Mouse (Mus musculus) cortical plate, adult 2 months (tissue): ENCODE data around the gene Lrrc58. TPM values are rescaled to one million over a fixed set of nuclear protein-coding genes. Genes with fewer than 3 reads are reported as not detected.

Experiments used
- H3K27ac ChIP-seq: fragments of 200-500 bp; 2 replicates; pipeline ENCODE4 v1.5.1; 2012; ENCODE audit warnings: low read length, control low read depth, inconsistent platforms; ENCODE audit not compliant: insufficient read depth
- H3K4me1 ChIP-seq: fragments of 200-500 bp; 2 replicates; pipeline ENCODE4 v1.6.1; 2011; ENCODE audit warnings: low read length; ENCODE audit not compliant: control insufficient read depth, insufficient read depth
- H3K4me3 ChIP-seq: fragments of 200-500 bp; 2 replicates; pipeline ENCODE4 v1.5.1; 2011; ENCODE audit warnings: mild to moderate bottlenecking, low read length, control low read depth; ENCODE audit not compliant: insufficient read depth
- CTCF ChIP-seq: fragments of 200-500 bp; IDR thresholded peaks from 2 replicates; pipeline ENCODE4 v1.5.1; 2011; ENCODE audit warnings: mild to moderate bottlenecking, control low read depth, low read length; ENCODE audit not compliant: insufficient read depth; ENCODE audit errors: extremely low read depth
- POLR2A ChIP-seq: fragments of 200-500 bp; IDR thresholded peaks from 2 replicates; pipeline ENCODE4 v1.6.1; 2011; ENCODE audit warnings: mild to moderate bottlenecking, low read length, control low read depth; ENCODE audit not compliant: insufficient read depth; ENCODE audit errors: extremely low read depth
- polyA plus RNA-seq: library from polyadenylated mRNA; depleted of rRNA; stranded (reverse); fragments of >200 nt; gene quantifications from 2 replicates; pipeline ENCODE4 v1.2.3, GENCODE M21; 2012

Lrrc58 gene
- polyA plus RNA-seq, 1 experiment, result 40.7 TPM

DNA sequence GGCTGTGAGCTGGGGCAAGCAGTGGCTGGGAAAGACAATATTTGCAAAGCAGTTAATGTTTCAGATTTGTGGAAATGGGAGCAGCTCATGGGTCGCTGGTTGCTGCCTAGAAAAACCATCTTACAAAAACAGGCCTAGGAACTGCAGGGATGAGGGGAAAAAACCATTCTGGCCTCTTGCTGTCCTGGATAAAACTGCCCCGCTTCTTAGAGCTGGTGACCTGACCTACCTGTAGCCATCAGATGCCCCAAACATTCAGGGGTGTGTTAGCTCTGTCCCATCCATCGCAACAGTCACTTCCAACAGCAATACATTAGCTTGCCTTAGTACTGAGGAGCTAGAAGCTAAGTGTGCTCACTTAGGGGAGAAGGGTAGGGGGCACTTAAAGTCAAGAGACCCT, 20.8 kb downstream of the Lrrc58 start:
- Histone ChIP-seq H3K4me1 (no peaks in the 10 kb centered on the region), H3K4me3 (no peak overlapping the region), H3K27ac (no peak overlapping the region)
- TF ChIP-seq CTCF (no peak), POLR2A (no peak)

DNA sequence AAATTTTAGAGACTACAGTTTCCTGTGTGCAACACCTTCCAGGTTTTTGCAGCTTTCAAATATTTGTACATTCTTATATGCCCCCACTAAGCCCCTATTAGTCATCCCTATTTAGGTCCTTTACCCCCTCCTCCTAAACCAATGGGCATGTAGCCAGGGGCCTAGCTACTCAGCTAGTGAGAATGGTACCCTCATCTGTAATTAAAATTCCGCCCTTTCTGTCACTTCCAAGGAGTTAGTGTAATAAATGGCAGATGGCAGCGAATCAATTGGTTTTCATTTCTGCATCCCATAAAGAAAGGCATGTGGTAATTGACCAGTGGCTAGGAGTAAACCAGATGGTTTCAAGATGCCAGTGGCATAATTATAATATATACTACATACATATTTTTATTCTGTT, 24.5 kb downstream of the Lrrc58 start:
- TF ChIP-seq POLR2A, result no peak
- no peak for TF ChIP-seq CTCF
- Histone ChIP-seq H3K4me1 (no peaks in the 10 kb centered on the region), H3K27ac (no peak overlapping the region), H3K4me3 (no peak overlapping the region)

DNA sequence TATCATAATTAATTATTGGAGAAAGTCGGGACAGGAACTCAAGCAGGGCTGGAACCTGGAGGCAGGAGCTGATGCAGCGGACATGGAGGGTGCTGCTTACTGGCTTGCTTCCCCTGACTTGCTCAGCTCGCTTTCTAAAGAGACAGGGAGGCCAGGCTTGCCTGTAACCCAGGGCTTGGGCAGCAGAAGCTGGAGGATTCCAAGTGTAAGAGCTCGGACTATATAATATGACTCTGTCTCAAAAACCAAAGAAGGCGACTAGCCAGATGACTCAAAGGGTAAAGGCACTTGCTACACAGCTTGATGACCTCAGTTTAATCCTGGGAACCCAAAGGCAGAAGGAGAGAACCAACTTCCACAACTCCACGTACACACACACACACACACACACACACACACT, 25.2 kb downstream of the Lrrc58 start:
- TF ChIP-seq POLR2A (no peak), CTCF (no peak)
- no peaks in the 10 kb centered on the region for H3K4me1 ChIP-seq
- H3K27ac ChIP-seq, result no peak overlapping the region
- H3K4me3 ChIP-seq, result no peak overlapping the region

DNA sequence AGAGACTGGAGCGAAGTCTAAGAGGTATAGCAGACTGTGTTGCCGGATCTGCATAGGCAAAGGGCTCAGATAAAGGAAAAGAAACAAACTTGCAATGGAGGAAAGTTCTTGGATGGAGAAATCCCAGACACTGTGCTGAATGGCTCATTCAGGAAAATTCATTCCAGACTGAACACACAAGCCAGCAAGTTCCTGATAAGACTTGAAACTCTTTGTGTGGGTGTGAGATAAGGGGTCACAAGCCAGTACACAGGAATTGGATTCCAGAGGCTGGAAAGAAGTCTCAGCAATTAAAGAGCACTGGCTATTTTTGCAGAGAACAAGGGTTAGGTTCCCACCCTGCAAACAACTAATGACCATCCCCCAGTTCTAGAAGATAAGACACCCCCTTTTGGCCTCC, 25.8 kb downstream of the Lrrc58 start:
- no peak overlapping the region for H3K27ac ChIP-seq
- no peak overlapping the region for H3K4me3 ChIP-seq
- no peak for TF ChIP-seq CTCF
- no peak for TF ChIP-seq POLR2A
- H3K4me1 ChIP-seq, result no peaks in the 10 kb centered on the region

DNA sequence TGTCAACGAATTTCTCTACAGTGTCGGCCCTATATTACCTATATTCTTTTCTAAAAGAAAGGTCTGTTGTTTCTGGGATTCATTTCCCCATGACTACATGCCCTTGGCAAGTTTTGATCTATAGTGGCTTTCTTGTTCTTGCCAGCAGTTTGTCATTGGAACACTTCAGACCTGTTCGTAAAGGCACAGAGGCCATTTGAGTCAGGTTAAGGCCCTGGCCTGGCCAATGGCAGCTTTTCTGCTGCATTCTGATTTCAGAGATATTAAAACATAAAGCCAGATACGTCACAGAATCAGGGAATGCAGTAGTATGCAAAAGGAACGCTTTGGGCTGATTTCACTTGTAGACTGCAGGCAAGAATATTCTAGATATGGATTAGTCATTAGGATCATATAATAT, 30.6 kb downstream of the Lrrc58 start:
- TF ChIP-seq POLR2A (no peak), CTCF (no peak)
- Histone ChIP-seq H3K4me3 (no peak overlapping the region), H3K27ac (no peak overlapping the region), H3K4me1 (no peaks in the 10 kb centered on the region)

DNA sequence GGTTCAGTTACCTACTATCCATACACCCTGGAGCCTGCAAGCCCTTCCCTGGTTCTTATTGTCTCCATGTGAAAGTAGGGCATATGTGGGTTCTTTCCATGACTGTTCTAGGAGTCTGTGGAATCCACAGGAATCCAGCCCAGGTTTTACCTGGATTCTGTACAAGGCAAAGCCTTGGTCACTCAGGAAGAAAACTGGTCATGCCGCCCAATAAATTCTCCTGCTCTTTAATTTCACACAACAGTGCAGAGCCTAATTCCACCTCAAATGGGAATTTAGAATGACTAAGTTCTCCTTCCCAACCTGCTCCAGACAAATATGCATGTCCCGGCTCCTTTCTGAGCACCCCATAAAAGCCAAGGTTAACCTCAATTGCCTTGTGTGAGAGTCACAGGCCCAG, 31.2 kb downstream of the Lrrc58 start:
- TF ChIP-seq POLR2A, result no peak
- no peak for TF ChIP-seq CTCF
- H3K4me1 ChIP-seq, result no peaks in the 10 kb centered on the region
- no peak overlapping the region for H3K27ac ChIP-seq
- H3K4me3 ChIP-seq, result no peak overlapping the region

DNA sequence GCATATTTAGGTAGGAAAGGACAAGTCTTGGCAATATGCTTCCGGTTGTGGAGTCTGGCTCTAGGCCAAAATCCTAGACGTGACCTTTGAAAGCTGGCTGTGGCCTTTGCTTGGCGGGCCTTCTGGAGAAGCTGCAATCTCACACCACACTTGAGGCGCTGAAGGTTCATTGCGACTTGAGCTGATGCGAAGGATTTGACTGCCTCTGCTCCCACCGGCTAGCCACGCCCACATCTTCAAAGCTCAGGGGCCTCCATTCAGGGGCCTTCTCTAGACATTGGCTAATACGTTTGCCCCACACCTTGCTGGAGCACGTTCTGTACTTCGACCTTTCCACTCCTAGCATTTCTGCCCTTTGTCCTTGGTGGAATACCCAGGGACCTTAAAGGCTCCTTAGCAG, 33.1 kb downstream of the Lrrc58 start:
- no peak for TF ChIP-seq POLR2A
- H3K27ac ChIP-seq, result no peak overlapping the region

DNA sequence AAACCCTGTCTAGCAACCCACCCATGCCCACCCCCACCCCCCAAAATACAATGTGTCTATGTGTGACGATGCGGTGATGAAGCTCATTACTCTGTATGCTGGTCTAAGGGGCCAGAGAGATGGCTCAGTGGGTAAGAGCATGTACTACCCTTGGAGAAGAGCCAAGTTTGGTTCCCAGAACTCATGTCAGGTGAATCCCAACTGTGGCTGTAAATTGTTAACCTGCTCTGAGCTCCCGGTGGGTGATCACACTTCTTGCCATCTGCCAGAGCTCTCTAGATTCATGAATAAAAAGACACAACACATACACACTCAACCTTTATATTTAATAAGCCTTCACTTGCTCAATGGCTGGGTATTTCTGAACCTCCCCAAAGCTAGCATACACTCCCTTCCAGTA, 38.3 kb downstream of the Lrrc58 start:
- H3K4me1 ChIP-seq, result no peaks in the 10 kb centered on the region
- H3K27ac ChIP-seq, result no peak overlapping the region
- no peak for TF ChIP-seq POLR2A
- TF ChIP-seq CTCF, result no peak
- no peak overlapping the region for H3K4me3 ChIP-seq

More for the DNA sequence above, 33.1 kb downstream of the Lrrc58 start:
- no peak overlapping the region for H3K4me3 ChIP-seq
- no peaks in the 10 kb centered on the region for H3K4me1 ChIP-seq

DNA sequence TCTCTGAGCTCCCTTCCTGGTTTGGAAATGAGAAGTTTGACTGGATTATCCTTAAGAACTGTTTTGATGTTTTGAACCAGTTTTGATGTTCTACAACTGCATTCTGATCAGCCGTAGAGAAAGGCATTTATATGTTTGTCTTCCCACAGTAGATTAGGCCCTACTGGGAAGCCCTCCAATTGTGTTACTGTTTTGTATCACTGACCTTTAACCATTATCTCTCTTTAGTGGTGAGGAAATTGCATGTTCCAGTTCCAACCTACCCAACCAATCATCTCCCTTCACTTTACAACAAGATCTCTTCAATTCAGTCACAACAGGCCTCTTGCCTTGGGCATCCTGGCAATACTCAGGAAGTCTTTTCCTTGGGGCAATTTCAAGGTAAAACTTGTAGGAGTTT, 42.9 kb downstream of the Lrrc58 start:
- TF ChIP-seq CTCF (no peak), POLR2A (no peak)
- H3K4me3 ChIP-seq, result no peak overlapping the region
- no peaks in the 10 kb centered on the region for H3K4me1 ChIP-seq
- H3K27ac ChIP-seq, result no peak overlapping the region

DNA sequence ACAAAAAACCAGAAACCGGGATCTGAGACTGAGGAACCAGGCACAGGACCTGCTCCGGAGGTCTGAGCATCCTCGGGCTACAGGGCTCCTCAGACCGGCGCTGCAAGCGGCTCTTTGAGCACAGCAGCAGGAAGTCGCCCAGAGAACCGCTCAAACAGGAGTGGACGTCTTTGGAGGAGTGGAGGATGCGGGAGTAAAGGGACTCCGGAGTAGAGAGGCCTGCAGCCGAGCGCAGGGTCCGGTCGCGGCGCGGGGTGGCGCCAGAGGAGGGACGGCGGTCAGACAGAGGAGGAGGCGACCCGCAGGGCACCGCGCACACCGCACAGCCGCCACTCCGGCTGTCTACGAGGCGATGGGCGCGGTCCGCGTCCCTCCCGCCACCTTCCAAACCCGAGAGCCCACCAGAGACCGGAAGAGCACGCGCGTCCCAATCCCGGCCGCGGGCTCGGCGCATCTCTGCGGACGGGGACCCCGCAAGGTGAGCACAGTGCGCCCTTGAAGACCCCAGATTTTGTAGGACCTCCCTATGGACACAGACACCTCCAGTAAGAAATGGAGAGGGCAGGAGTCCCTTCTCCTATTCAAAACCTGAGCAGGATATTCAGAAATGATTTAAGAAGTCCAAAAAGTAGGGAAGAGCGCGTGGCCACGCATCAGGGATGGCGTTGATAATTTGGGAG, 48.1 kb downstream of the Lrrc58 start, which contains the start of gene Gpr156:
Gpr156 (plus strand) TSS at position 359 of the 680 bp plus-strand sequence.
- TF ChIP-seq CTCF (no peak), POLR2A (no peak)
- Histone ChIP-seq H3K27ac (no peak within 1 kb of the TSS), H3K4me3 (peak within 1 kb of the TSS; percentile 43), H3K4me1 (no peaks in the 10 kb centered on the region; the same call in 1 of the 2 replicates)

DNA sequence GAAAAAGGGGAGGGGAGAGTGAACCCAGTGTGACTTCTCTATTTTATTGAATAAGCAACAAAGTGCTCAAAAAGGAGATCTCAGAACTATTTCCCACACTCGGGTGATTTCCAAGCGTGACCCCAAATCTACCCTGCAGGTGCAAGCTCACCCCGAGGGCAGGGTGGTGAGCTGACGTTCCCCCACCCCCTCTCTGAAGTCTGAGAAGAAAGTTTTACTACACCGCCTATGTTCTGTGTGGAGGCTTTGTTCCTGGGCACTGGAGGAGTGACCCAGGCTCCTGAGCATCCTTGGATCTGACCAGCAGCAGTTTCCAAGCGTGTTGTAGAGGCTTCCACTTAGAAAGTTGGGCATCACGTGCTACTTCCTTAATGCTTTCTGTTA, 48.6 kb downstream of the Lrrc58 start:
- TF ChIP-seq CTCF (no peak), POLR2A (no peak)
- Histone ChIP-seq H3K4me1 (no peaks in the 10 kb centered on the region; the same call in 1 of the 2 replicates), H3K4me3 (peak overlapping the region; percentile 43; the same call in 1 of the 2 replicates), H3K27ac (no peak overlapping the region)
